8 mouse cellular contexts compared by ENCODE assay signal in genomic region chr1:171234126-171234525, GRCm38 (mm10). TPM values are rescaled to one million over a fixed set of nuclear protein-coding genes. Genes with fewer than 3 reads are reported as not detected.
DNase-seq lines count a peak whose midpoint lies in the region; ATAC-seq and TF ChIP-seq lines count a peak whose summit lies in the region.

Gene Fcer1g (minus strand): TSS chr1:171234365.

- no peaks in the 10 kb centered on the region for H3K79me2 ChIP-seq in heart, adult 2 months (replicated peaks; ENCODE audit: control insufficient read depth, insufficient read depth, low read length)

- H3K4me3 ChIP-seq in heart, adult 2 months = no peak within 1 kb of the TSS
- H3K4me3 ChIP-seq in midbrain, embryonic 11.5 days (ENCODE audit: low read depth, low read length) = no peak within 1 kb of the TSS

- DNase-seq in heart, adult 2 months = peak; percentile 51 to 67
- no peak for DNase-seq in heart, adult 8-10 months (ENCODE audit: low spot score)
- no peak for DNase-seq in adrenal gland, adult 8-10 months
- no peak for DNase-seq in gonadal fat pad, adult 2 months (ENCODE audit: low read depth)
- no peak for DNase-seq in layer of hippocampus, postnatal 25 days (ENCODE audit: extremely low spot score in 1 of 2, low spot score in 1 of 2)
- DNase-seq in midbrain, embryonic 11.5 days (ENCODE audit: low spot score, missing footprints) = no peak
- no peak for DNase-seq in yolk sac, embryonic 10.5 days (ENCODE audit: low spot score)
- no peak for DNase-seq in right cerebral cortex, postnatal 36 days (ENCODE audit: low spot score in 2 of 2)

- H3K36me3 ChIP-seq in heart, adult 2 months (ENCODE audit: control insufficient read depth, insufficient read depth, low read length) = peaks cover 12% of the 10 kb centered on the region
- H3K36me3 ChIP-seq in midbrain, embryonic 11.5 days (ENCODE audit: control insufficient read depth, insufficient read depth, low read length) = peaks cover 27% of the 10 kb centered on the region

- H3K9me3 ChIP-seq in midbrain, embryonic 11.5 days (ENCODE audit: control insufficient read depth, low read length) = no peaks in the 10 kb centered on the region

- intact Hi-C loops in heart, adult 2 months (cut with DNase I) = no loop called here

- no peak for TF ChIP-seq CTCF in heart, adult 2 months (IDR thresholded peaks at IDR 0.05)

- 82% methylated on average over 14 of the region's 14 CpGs for WGBS in heart, adult 2 months
- WGBS in midbrain, embryonic 11.5 days = 96% methylated on average over 14 of the region's 14 CpGs

- no peaks in the 10 kb centered on the region for H3K27me3 ChIP-seq in heart, adult 2 months (ENCODE audit: control insufficient read depth, insufficient read depth, low read length)
- no peaks in the 10 kb centered on the region for H3K27me3 ChIP-seq in midbrain, embryonic 11.5 days (ENCODE audit: control insufficient read depth, insufficient read depth, low read length)

- no peak for ATAC-seq in midbrain, embryonic 11.5 days (ENCODE audit: low FRiP score)

- H3K4me1 ChIP-seq in heart, adult 2 months (ENCODE audit: control insufficient read depth, insufficient read depth, low read length) = no peaks in the 10 kb centered on the region; the same call in none of the 2 replicates
- peaks cover 9% of the 10 kb centered on the region for H3K4me1 ChIP-seq in midbrain, embryonic 11.5 days (ENCODE audit: control insufficient read depth, insufficient read depth, low read length)

- no peak within 1 kb of the TSS for H3K4me2 ChIP-seq in midbrain, embryonic 11.5 days

- peak within 1 kb of the TSS; percentile 28 for H3K27ac ChIP-seq in heart, adult 2 months
- H3K27ac ChIP-seq in midbrain, embryonic 11.5 days (ENCODE audit: low read depth, low read length) = no peak within 1 kb of the TSS

- TF ChIP-seq EP300 in heart, adult 2 months (IDR thresholded peaks at IDR 0.05; ENCODE audit: insufficient read depth, low read depth, low read length) = no peak

- 0 out of 2 replicates have a peak within 1 kb of the TSS, but pooled peaks have one; percentile 37 for H3K9ac ChIP-seq in heart, adult 2 months (ENCODE audit: low read depth, low read length)
- H3K9ac ChIP-seq in midbrain, embryonic 11.5 days (ENCODE audit: low read length) = no peak within 1 kb of the TSS

- TF ChIP-seq POLR2A in heart, adult 2 months (IDR thresholded peaks at IDR 0.05; ENCODE audit: insufficient read depth, low read depth, low read length) = peak; percentile 62; the same call in 1 of the 2 replicates

RNA-seq across cellular contexts. Expression of gene Fcer1g, which starts in this region (rescaled TPM):
- 10 to 100 TPM; 12.4 to 15.3 TPM for total RNA-seq in heart, adult 2 months (2021)
- polyA plus RNA-seq in heart, adult 2 months (2012; rRNA removed) = 32.7 and 50.8 TPM in 2 replicates
- 10 to 100 TPM in 2 of 4 experiments, 1 to 10 TPM in 2; 8.2 to 14.4 (median 11.5) TPM for total RNA-seq in heart, adult 8-10 months (2022)
- 10 to 100 TPM; 21.8 to 34.4 (median 28.3) TPM for total RNA-seq in adrenal gland, adult 8-10 months (2022)
- polyA plus RNA-seq in gonadal fat pad, adult 2 months (2012; rRNA removed) = 71.7 and 80.1 TPM in 2 replicates
- 10 to 100 TPM; 13.1 to 15.8 TPM for total RNA-seq in layer of hippocampus, postnatal 25 days (2021)
- polyA plus RNA-seq in midbrain, embryonic 11.5 days (2014; fragmentation: Nextera tagmentation; extraction: Ambion mirVana) = 25.5 and 27.3 TPM in 2 replicates

Comparison
In these comparisons a context has a peak if more than half of its experiments do, and no peak if none do; other contexts are left out.
1. DNase-seq: peak in heart, adult 2 months (2 of 2); none in heart, adult 8-10 months (single experiment), adrenal gland, adult 8-10 months (single experiment), gonadal fat pad, adult 2 months (single experiment), layer of hippocampus, postnatal 25 days (0 of 2), midbrain, embryonic 11.5 days (single experiment), yolk sac, embryonic 10.5 days (single experiment) and right cerebral cortex, postnatal 36 days (0 of 2).